Mouse (Mus musculus): ENCODE results near the gene Cenph. TPM values are rescaled to one million over a fixed set of nuclear protein-coding genes. Genes with fewer than 3 reads are reported as not detected.
A peak's percentile ranks its signal among the peaks of the same experiment; 100 is the strongest.
"Not testable (repeated sequence)": the region's sequence is repeated elsewhere in the genome, so short reads cannot be mapped to it uniquely, and the experiment has no call there.

Cenph gene
- total and polyA plus RNA-seq, 3 experiments: 53.4 to 98.3 (median 72.2) TPM

GRCm38 (mm10) chr13:100797171-100797570 lies 21.5 kb upstream of the Cenph start:
- ATAC-seq (ENCODE audit: extremely low read depth, insufficient number of reproducible peaks, low FRiP score, poor library complexity, severe bottlenecking) (no peak), DNase-seq (ENCODE audit: low spot score) (no peak)
- Histone ChIP-seq H3K4me1 (ENCODE audit: insufficient read depth, low read depth, low read length) (peaks cover 7% of the 10 kb centered on the region; the same call in 1 of the 2 replicates), H3K4me3 (ENCODE audit: low read depth, low read length) (no peak overlapping the region), H3K36me3 (replicated peaks) (peaks cover 30% of the 10 kb centered on the region), H3K9me3 (replicated peaks) (no peaks in the 10 kb centered on the region), H3K27me3 (ENCODE audit: insufficient read depth, low read length) (no peaks in the 10 kb centered on the region)
- TF ChIP-seq GATA2 (IDR thresholded peaks at IDR 0.05; ENCODE audit: borderline replicate concordance, low read depth, low read length) (no peak), POLR2AphosphoS5 (IDR thresholded peaks at IDR 0.05; ENCODE audit: insufficient replicate concordance, low read depth, low read length) (no peak), GATA1 (IDR thresholded peaks at IDR 0.05; ENCODE audit: borderline replicate concordance, low read length) (no peak), CTCF (IDR thresholded peaks at IDR 0.05; ENCODE audit: low read depth, low read length) (no peak), TAL1 (conservative IDR thresholded peaks at IDR 0.05; ENCODE audit: low read depth, low read length) (no peak)

- no peak overlapping the region for H3K4me3 ChIP-seq (ENCODE audit: low read depth, low read length)
- peaks cover 32% of the 10 kb centered on the region for H3K4me1 ChIP-seq (ENCODE audit: insufficient read depth, low read depth, low read length)
- H3K27me3 ChIP-seq (ENCODE audit: insufficient read depth, low read length): no peaks in the 10 kb centered on the region
- DNase-seq (ENCODE audit: low spot score) (no peak), ATAC-seq (ENCODE audit: extremely low read depth, insufficient number of reproducible peaks, low FRiP score, poor library complexity, severe bottlenecking) (no peak)
- H3K9me3 ChIP-seq (replicated peaks): no peaks in the 10 kb centered on the region
- TF ChIP-seq TAL1 (conservative IDR thresholded peaks at IDR 0.05; ENCODE audit: low read depth, low read length) (no peak), POLR2AphosphoS5 (IDR thresholded peaks at IDR 0.05; ENCODE audit: insufficient replicate concordance, low read depth, low read length) (no peak), CTCF (IDR thresholded peaks at IDR 0.05; ENCODE audit: low read depth, low read length) (no peak), GATA2 (IDR thresholded peaks at IDR 0.05; ENCODE audit: borderline replicate concordance, low read depth, low read length) (no peak), GATA1 (IDR thresholded peaks at IDR 0.05; ENCODE audit: borderline replicate concordance, low read length) (no peak)
- H3K36me3 ChIP-seq (replicated peaks): peaks cover 13% of the 10 kb centered on the region
Measured at GRCm38 (mm10) chr13:100789083-100789482, 13.4 kb upstream of the Cenph start.

GRCm38 (mm10) chr13:100788057-100788456 lies 12.4 kb upstream of the Cenph start:
- Histone ChIP-seq H3K36me3 (replicated peaks) (peaks cover 23% of the 10 kb centered on the region), H3K4me1 (ENCODE audit: insufficient read depth, low read depth, low read length) (peaks cover 42% of the 10 kb centered on the region)
- H3K4me3 ChIP-seq (ENCODE audit: low read depth, low read length); H3K27me3 ChIP-seq (ENCODE audit: insufficient read depth, low read length); DNase-seq (ENCODE audit: low spot score); H3K9me3 ChIP-seq (replicated peaks); ATAC-seq (ENCODE audit: extremely low read depth, insufficient number of reproducible peaks, low FRiP score, poor library complexity, severe bottlenecking): not testable (repeated sequence)

GRCm38 (mm10) chr13:100787316-100788010 lies 11.8 kb upstream of the Cenph start:
- Histone ChIP-seq H3K4me1 (ENCODE audit: insufficient read depth, low read depth, low read length) (peaks cover 47% of the 10 kb centered on the region), H3K4me3 (ENCODE audit: low read depth, low read length) (no peak overlapping the region), H3K9me3 (replicated peaks) (no peaks in the 10 kb centered on the region), H3K27me3 (ENCODE audit: insufficient read depth, low read length) (no peaks in the 10 kb centered on the region), H3K36me3 (replicated peaks) (peaks cover 28% of the 10 kb centered on the region)
- ATAC-seq (ENCODE audit: extremely low read depth, insufficient number of reproducible peaks, low FRiP score, poor library complexity, severe bottlenecking) (no peak), DNase-seq (ENCODE audit: low spot score) (no peak)
- TF ChIP-seq GATA2 (IDR thresholded peaks at IDR 0.05; ENCODE audit: borderline replicate concordance, low read depth, low read length) (no peak), CTCF (IDR thresholded peaks at IDR 0.05; ENCODE audit: low read depth, low read length) (no peak), TAL1 (conservative IDR thresholded peaks at IDR 0.05; ENCODE audit: low read depth, low read length) (no peak), POLR2AphosphoS5 (IDR thresholded peaks at IDR 0.05; ENCODE audit: insufficient replicate concordance, low read depth, low read length) (no peak), GATA1 (IDR thresholded peaks at IDR 0.05; ENCODE audit: borderline replicate concordance, low read length) (no peak)

DNA sequence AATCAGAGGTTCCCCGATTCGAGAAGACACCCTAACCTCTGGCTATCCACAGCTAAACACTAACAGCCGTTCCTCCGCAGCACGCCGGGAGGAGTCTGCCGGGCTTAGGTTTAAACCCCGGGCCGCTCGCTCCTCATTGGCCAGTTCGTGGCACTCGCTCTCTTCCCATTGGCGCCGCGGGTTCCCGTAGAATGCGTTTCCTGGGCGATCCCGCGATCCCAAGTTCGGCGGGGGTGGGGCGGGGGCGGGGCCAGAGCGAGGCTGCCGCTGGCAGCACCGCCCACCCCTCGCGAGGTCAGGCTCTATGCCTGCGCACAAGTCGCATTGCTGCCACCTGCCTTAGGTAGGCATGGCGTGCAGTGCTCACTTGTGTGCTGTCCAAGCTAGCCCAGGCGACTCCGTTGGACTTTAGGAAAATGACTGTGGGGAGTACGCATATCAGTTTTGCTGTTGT lies 10.7 kb upstream of the Cenph start, which contains the start of gene Ccnb1:
Ccnb1 (minus strand) TSS at position 157 of the 454 bp plus-strand sequence.
- TF ChIP-seq TAL1 (conservative IDR thresholded peaks at IDR 0.05; ENCODE audit: low read depth, low read length) (no peak), CTCF (IDR thresholded peaks at IDR 0.05; ENCODE audit: low read depth, low read length) (no peak), GATA1 (IDR thresholded peaks at IDR 0.05; ENCODE audit: borderline replicate concordance, low read length) (no peak), POLR2AphosphoS5 (IDR thresholded peaks at IDR 0.05; ENCODE audit: insufficient replicate concordance, low read depth, low read length) (peak; percentile 78; the same call in 1 of the 2 replicates), GATA2 (IDR thresholded peaks at IDR 0.05; ENCODE audit: borderline replicate concordance, low read depth, low read length) (no peak)
- Histone ChIP-seq H3K27me3 (ENCODE audit: insufficient read depth, low read length) (no peaks in the 10 kb centered on the region), H3K36me3 (replicated peaks) (peaks cover 38% of the 10 kb centered on the region), H3K4me1 (ENCODE audit: insufficient read depth, low read depth, low read length) (peaks cover 57% of the 10 kb centered on the region), H3K4me3 (ENCODE audit: low read depth, low read length) (peak within 1 kb of the TSS; percentile 90), H3K9me3 (replicated peaks) (no peaks in the 10 kb centered on the region)
- peak; percentile 94 for ATAC-seq (ENCODE audit: extremely low read depth, insufficient number of reproducible peaks, low FRiP score, poor library complexity, severe bottlenecking)
- peak; percentile 92 for DNase-seq (ENCODE audit: low spot score)

GRCm38 (mm10) chr13:100785806-100786413 lies 10.2 kb upstream of the Cenph start:
- Histone ChIP-seq H3K27me3 (ENCODE audit: insufficient read depth, low read length) (no peaks in the 10 kb centered on the region), H3K9me3 (replicated peaks) (no peaks in the 10 kb centered on the region), H3K4me1 (ENCODE audit: insufficient read depth, low read depth, low read length) (peaks cover 62% of the 10 kb centered on the region), H3K36me3 (replicated peaks) (peaks cover 43% of the 10 kb centered on the region), H3K4me3 (ENCODE audit: low read depth, low read length) (peak overlapping the region; percentile 90)
- DNase-seq (ENCODE audit: low spot score): peak; percentile 29
- no peak for ATAC-seq (ENCODE audit: extremely low read depth, insufficient number of reproducible peaks, low FRiP score, poor library complexity, severe bottlenecking)
- TF ChIP-seq TAL1 (conservative IDR thresholded peaks at IDR 0.05; ENCODE audit: low read depth, low read length): no peak
- no peak for TF ChIP-seq GATA1 (IDR thresholded peaks at IDR 0.05; ENCODE audit: borderline replicate concordance, low read length)
- no peak for TF ChIP-seq GATA2 (IDR thresholded peaks at IDR 0.05; ENCODE audit: borderline replicate concordance, low read depth, low read length)
- TF ChIP-seq CTCF (IDR thresholded peaks at IDR 0.05; ENCODE audit: low read depth, low read length): no peak
- no peak for TF ChIP-seq POLR2AphosphoS5 (IDR thresholded peaks at IDR 0.05; ENCODE audit: insufficient replicate concordance, low read depth, low read length)
